Mouse (Mus musculus): Measurements from ENCODE around the gene Brox.
"Not testable (repeated sequence)": the region's sequence is repeated elsewhere in the genome, so short reads cannot be mapped to it uniquely, and the experiment has no call there.

Gene Brox

DNA sequence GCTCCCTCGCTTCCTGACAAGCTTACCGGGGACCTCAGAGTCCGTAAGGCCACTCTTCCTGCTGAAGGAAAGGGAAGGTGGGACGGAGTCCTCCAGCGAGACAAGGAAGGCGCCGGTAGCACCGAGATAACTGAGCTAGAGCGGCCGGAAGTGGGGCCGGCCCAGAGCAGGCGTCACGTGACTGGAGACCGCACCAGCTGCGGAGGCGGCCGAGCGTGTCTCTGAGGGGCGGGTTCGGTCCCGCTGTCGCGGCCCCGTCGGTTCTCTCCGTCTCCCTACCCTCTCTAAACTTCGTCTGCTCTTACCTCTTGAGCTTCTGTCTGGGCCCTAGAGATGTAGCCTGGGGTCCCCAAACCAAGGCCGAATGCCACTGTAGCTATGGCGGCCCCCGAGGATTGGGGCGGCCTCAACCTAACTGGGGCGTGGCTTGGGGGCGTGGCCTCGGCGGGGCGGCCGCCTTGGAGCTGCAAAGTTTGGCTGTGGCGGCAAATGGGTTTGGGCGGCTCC is at the start of gene Brox:
Brox (minus strand) TSS at position 393 of the 507 bp plus-strand sequence.
- peak; percentile 96 for DNase-seq (ENCODE audit: inconsistent ontology term)

DNA sequence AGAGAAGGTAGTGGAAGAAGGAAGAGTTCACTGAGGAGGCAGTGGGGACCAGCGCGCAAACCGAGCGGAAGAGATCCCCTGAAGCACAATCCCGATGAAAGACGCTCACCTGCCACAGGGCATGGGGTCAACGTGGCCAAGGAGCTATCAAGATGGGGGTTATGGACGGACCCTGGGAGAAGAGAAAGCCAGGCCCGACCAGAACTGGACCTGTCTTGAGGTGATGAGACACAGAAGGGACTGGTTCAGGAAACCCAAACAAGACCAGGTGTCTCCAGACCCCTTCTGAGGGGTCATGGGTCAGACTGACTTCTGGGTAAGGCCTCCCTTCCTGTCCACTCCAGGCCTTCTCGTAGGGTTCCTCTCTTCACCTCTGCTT is 48.7 kb upstream of the Brox start:
- no peak for DNase-seq (ENCODE audit: inconsistent ontology term)

DNA sequence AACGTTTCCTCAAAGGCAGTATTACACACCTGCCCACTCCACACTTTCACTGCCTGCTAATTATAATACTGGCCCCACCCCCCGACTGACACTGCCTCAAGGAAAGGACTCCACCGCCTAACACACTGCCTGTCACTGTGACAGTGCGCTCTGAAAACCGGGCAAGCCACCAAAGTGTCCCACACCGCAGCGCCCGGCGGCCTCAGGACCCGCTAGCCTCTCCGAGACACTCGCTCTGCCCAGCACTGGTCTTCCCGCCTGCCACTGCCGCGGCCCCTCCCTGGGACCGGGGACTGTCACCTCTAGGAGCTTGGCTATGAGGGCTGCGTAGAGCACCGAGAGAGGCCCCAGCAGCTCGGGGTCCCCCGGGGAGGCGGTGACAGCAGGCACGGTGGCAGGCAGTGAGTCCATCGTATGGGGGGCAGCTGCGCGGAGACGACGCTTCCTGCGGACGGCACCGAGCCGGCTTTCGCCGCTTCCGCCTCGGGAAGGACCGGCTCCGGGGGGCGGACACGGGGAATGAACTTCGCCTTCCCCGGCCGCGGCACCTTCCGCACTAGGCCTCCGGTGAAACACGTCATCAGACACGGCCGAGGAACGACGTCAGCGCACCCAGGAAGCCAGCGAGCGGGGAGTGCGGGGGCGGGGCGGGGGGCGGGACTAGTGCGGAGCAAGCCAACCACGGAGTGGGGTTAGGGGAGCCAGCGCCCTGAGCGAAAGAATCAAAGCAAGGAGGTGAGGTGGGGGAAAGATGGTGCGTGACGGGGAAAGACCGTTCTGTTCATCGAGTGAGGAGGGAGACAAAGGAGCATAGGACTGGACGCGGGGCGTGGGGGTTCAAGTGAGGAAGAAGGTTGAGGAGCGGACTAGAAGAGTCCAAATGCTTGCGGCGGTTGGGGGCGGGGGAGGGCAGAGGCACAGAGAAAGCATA is 48.1 kb upstream of the Brox start:
- peak; percentile 94 for DNase-seq (ENCODE audit: inconsistent ontology term)

DNA sequence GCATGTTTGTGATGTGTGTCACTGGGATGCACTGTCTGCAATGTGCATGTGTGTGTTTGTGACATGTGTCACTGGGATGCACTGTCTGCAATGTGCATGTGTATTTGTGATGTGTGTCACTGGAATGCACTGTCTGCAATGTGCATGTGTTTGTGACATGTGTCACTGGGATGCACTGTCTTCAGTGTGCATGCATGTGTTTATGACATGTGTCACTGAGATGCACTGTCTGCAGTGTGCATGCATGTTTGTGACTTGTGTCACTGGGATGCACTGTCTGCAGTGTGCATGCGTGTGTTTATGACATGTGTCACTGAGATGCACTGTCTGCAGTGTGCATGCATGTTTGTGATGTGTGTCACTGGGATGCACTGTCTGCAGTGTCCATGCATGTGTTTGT is 45.8 kb upstream of the Brox start:
- not testable (repeated sequence) for DNase-seq (ENCODE audit: inconsistent ontology term)

DNA sequence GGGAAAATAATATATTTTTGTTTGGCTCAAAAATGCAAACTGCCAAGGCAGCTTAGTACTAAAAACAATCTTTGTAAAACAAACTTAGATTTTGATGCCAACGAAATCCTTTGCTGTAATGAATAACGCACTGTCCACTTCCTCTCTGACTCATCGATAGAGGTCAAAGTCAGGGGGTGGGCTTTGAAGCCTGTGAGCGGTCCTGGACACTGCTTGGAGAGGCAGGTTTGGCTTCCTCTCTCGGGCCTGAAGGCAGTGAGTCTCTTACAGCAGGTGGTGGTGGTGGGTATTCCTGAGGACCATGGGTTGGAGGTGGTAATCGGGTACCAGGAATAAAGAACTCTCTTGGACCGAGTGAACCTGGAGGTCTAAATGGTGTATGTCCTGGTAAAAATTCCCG is 30.1 kb upstream of the Brox start:
- DNase-seq (ENCODE audit: inconsistent ontology term) = no peak

DNA sequence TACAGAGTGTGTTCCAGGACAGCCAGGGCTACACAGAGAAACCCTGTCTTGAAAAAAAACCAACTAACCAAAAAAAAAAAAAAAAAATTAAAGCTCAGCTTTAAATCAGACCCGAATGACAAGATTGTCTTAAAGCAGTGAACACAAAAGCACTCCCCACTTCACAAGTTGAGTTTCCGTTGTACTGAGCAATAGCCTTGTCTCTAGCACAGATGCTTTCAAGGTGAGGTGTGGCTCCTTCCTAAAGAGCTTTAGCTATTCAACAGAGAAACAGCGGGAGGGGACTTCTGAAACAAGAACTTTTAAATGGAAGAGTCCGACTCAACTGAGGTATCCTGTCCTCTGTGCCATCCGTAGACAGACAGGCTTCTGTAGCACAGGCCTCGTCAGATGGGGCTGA is 27.4 kb upstream of the Brox start:
- DNase-seq (ENCODE audit: inconsistent ontology term) = no peak

DNA sequence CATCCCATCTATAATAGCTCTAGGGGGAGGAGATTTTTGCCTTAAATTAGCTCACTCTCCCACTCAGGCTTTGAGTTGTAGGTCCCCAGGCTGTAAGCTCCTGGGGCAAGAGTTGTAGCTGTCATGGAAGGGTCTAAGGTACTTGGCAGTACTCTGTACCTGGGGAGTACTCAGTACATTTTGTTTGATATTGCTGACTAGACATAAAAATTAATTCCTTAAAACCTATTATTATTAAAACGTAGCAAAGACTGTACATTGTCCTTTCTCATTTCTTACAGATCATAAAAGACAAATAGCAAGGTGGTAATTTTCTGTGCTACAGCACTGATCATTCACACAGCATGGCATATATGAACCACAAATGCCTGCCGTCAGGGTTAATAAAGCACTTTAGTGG is 26.9 kb upstream of the Brox start:
- no peak for DNase-seq (ENCODE audit: inconsistent ontology term)

DNA sequence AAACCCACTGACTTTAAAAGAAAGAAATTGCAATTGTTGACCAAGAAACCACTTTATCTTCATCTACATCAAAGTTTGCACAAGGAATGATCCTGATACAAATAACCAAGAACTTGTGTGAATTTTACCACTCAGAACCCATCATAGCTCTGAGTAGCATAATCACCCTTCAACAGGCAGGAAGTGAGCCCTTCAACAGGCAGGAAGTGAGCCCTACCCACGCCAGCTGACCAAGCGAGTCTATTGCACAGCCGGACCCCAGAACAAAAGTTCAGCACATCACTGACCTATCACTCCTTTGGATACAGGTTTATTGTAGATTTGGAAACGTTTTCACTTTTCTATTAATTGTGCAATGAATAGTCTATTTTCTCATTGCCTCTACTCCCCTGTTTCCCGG is 25.4 kb upstream of the Brox start:
- not testable (repeated sequence) for DNase-seq (ENCODE audit: inconsistent ontology term)

DNA sequence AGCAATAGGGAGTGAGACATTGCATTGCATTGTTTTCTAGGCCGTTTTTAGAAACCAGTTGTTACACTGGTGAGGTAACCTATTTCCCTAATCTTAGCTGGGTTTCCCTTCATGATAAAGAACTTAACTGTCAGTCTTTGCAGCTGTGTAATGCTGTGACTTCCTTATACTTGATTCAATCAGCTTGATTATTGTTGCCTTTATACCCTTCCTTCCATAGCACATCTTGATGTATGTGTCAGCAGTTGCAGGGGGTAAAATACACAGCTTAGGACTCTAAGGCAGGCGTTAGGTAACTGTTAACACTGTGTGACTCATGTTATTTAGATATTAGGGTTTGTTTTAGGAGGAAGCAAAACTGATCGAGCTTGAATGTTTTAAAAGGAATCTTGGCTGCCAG is 23.6 kb upstream of the Brox start:
- no peak for DNase-seq (ENCODE audit: inconsistent ontology term)

DNA sequence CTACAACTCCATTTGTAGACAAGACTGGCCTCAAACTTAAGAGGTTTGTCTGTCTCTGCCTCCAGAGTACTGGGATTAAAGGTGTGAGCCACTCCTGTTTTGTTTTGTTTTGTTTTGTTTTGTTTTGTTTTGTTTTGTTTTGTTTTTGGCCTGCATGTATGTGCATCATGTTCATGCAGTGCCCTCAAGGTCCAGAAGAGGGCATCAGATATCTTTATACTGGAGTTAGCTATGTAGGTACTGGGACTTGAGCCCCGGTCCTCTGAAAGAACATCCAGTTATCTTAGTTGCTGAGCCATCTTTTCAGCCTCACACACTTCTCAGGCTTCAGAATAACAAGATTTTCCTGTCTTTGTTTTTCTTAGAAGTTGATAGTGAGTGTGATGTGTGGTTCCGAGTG is 18.7 kb upstream of the Brox start:
- no peak for DNase-seq (ENCODE audit: inconsistent ontology term)

DNA sequence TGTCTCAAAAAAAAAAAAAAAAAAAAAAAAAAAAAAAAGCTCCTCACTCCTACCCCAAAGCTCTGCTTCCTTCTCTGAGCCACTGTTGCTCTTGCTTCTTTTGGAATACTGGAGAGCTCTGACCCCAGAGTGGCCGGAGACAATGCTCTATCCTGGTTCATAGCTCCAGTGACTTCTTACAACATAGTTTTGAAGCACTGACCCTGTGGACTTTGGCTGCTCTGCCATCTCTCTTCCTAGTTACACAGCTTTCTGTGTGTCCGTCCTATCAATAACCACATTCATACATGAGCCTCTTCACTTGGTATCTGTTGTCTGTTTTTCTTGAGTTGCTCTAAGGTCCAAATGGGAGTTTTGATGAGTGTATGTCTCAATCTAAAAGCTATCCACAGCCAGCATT is 15.0 kb upstream of the Brox start:
- no peak for DNase-seq (ENCODE audit: inconsistent ontology term)

DNA sequence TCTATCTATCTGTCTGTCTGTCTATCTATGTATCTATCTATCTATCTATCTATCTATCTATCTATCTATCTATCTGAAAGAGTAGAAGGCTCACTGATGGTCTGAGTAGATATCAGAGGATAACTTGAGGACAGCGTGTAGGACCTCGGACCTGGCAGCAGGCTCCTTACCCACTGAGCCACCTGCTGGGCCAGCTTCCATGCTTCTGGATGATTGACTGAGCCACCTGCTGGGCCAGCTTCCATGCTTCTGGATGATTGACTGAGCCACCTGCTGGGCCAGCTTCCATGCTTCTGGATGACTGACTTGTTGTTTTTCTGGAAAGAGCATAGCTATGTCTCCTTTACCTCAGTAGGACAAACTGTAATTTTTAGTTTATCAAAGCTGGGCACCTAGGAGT is 12.5 kb upstream of the Brox start:
- DNase-seq (ENCODE audit: inconsistent ontology term) = not testable (repeated sequence)

DNA sequence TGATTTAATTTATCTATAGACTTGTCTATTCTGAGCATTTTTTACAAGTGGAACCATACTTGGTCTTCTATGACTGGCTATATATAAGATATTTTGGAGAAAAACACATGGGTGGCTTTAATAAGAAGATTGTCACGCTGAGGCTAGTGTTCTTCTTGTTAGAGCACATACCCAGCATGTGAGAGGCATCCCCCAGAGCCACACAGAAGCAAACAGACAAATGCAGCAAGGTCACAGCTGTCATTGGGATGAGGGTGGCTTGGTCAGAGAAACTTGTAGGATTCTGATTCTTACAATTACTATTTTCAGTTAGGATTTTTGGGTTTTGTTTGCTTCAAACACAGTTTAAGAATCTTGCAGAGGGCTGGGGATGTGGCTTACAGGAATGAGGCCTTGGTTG is 11.4 kb upstream of the Brox start:
- no peak for DNase-seq (ENCODE audit: inconsistent ontology term)

DNA sequence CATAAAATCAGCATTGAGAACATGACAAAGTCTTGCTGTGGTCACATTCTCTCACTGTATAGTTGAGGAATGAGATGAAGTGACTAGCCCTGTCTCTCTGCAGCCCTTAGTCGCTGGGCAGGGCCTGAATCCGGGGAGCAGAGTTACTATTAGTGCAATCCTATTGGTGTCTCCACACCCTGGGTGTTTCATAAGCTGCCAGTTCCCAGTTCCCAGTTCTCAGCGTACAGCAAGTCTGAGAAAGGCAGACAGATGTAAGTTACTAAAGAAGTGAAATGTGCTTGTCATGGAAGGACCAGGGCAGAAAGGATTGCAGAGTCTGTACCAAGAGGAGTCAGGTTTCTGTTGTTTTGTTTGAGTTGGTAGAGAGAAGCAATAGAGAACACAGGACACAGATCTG is 10.5 kb upstream of the Brox start:
- no peak for DNase-seq (ENCODE audit: inconsistent ontology term)

DNA sequence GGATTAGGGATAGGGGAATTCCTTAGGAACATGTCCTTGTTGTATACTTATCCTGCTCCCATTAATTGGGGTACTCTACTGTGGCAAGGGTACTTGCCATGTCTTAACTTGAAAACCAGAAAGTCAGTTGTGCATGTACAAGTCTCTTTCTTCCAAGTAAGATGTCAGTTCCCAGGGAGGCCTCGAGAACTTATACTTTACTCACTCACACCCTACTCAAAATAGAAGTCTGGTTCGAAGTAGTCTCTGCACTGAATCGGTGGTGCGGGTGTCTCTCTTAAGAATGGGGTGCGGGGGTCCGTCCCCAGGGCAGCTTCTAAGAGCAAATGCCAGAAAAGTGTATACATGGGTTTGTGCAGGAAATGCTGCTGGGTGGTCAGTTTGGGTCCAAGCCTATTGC is 2.1 kb upstream of the Brox start:
- peak; percentile 94 for DNase-seq (ENCODE audit: inconsistent ontology term)

DNA sequence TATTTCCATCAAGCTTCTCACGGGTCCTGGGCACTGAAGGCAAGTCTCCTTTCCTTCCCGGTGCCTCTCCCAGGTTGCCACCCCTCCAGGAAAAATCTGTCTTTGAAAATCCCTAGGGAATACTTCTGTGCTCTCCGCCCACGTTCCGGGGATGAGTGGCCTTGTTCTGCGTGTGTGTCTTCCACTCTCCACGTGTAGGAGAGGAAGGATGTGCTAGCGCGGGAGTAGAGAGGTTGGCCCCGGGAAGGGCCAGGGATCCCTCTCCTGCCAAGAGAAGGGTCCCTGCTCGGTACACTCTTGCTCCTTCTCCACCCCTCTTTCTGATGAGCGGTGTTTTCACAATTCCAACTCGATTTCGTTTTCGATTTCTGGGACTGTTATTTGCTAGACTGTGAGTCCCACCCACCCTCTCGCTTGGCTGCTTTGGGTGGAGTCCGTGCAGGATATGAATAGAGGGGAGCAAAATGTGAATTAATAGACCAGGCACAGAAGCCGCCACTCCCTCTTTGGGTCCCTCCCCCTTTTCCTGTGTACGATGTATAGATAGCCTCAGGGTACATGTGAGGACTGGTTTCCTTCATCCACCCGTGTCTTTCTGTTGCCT is 919 bp upstream of the Brox start:
- DNase-seq (ENCODE audit: inconsistent ontology term) = peak; percentile 58

DNA sequence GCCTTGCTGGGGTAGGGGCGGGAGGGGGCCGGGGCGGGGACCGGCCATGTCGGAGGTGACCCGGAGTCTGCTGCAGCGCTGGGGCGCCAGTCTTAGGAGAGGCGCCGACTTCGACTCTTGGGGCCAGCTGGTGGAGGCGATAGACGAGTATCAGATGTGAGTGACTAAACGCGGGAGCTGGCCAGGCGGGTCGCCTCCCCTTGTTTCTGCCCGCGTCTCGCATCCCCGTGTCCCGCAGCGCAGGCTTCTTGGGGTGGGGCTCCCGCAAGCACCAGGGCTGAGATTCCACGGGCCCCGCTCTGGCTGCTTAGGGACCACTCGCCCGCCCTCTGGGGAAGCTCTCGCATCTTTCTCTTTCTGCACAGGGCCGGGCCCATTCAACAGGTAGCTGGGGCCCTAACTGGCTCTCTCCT is 410 bp upstream of the Brox start:
- DNase-seq (ENCODE audit: inconsistent ontology term) = peak; percentile 55

DNA sequence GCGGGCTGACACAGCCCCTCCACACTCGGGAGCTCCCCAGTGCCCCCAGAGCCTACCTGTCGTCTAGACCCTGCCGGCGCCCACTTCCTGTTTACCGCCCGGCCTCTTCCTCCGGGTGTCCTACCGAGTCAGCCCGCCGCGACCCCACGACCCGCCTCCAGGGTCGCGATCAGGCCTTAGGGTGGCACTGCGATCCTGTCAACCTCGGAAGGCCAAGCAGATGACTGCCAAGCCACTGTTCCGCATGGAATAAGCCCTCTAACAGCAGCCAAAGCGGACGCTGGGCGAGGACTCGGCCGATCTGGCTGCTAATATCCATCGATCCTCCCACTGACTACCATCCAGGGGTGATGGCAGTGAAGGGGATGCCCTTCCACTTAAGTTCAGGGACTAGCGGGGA is 604 bp downstream of the Brox start, which contains the start of gene Aida:
Aida (plus strand) TSS at position 126 of the 400 bp plus-strand sequence.
- DNase-seq (ENCODE audit: inconsistent ontology term) = no peak

DNA sequence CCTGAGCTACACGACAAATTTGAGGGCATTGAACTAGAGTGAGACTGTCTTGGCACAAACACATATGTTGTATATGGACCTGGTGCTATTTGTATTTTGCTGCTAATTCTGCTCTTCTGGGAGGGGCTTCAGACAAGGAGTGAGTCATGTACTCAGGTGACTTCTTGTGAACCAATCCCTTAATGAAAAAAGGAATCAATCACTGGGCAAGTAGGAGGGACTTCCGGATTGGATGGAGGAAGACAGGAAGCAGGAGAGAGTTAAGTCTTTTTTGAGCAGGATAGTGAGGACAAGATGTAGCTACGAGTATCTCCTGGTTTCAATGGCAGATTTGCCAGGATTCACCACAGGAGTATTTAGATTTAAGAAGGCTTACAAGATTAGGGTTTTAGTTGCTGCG is 7.5 kb downstream of the Brox start:
- no peak for DNase-seq (ENCODE audit: inconsistent ontology term)

DNA sequence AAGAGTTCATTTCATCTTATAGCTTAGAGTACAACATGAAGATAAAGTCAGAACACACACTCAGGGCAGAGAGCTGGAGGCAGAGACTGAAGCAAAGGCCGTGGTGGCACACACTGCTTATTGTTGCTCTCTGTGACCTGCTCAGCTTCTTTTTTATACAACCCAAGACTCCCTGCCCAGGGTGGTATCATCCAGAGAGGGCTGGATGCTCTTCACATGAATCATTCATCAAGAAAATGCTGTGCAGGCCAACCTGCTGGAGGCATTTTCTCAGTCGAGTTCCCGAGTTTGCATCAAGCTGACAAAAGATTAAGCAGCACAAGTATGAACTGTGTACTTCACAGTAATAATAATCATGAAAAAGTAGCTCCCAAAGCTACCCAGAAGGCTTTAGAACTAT is 8.7 kb downstream of the Brox start:
- DNase-seq (ENCODE audit: inconsistent ontology term) = peak; percentile 21

DNA sequence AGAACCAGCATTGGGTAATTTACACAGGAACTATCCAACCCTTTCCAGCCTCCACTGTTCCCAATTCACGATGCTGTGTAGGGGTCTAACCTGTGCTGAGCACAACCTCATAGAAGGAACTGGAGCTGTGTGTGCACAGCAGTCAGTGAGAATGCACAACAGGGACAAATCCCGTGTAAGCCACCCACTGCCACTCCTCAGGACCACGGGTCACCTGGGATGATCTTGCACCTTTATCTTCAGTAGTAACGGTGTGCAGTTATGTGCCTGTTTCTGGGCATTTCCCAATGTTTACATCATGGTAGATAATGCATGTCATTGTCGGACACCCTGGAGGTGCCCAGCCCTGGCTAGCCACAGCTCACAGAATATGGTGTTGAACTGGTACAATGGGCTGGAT is 21.3 kb downstream of the Brox start:
- no peak for DNase-seq (ENCODE audit: inconsistent ontology term)

DNA sequence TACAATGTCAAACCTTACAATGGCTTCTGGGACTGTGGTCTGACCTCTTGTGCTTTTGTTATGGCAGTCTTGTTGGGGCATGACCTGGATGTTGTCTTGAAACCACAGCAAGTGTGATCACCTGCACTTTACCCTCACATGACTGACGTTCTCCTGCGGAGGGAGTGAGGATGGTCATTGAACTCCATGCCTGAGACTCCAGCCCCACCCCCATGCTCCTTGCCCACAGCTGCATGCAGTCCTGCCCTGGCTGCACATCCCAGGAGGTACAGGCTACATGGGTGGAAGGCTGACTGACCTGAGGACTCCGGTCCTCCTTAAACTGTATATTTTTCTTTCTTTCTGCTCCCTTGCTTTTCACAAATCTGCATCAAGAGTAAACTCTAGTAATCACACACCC is 22.7 kb downstream of the Brox start:
- DNase-seq (ENCODE audit: inconsistent ontology term) = no peak

Data from Muller cell, postnatal 12 days (primary cell).